Mouse (Mus musculus): ENCODE data around the gene Nipa2. TPM values are rescaled to one million over a fixed set of nuclear protein-coding genes. Genes with fewer than 3 reads are reported as not detected.
A peak's percentile ranks its signal among the peaks of the same experiment; 100 is the strongest.

The Nipa2 gene
- polyA plus RNA-seq, 1 experiment from 2014 or later = 44.9 TPM

GRCm38 (mm10) chr7:55974429-55974828 lies 12.2 kb upstream of the Nipa2 start:
- Histone ChIP-seq H3K9me3 (0 out of 2 replicates have a peak, but pooled peaks cover 2% of the 10 kb centered on the region), H3K36me3 (replicated peaks) (peaks cover 13% of the 10 kb centered on the region), H3K4me3 (no peak overlapping the region), H3K27ac (replicated peaks) (no peak overlapping the region), H3K4me1 (no peaks in the 10 kb centered on the region), H3K27me3 (replicated peaks; ENCODE audit: low read depth, poor library complexity, severe bottlenecking) (no peaks in the 10 kb centered on the region)
- WGBS = 92% methylated on average over 2 of the region's 2 CpGs
- no peak for DNase-seq (ENCODE audit: low spot score)

GRCm38 (mm10) chr7:55969415-55969814 lies 7.1 kb upstream of the Nipa2 start:
- H3K36me3 ChIP-seq (replicated peaks) = peaks cover 7% of the 10 kb centered on the region
- H3K9me3 ChIP-seq = 0 out of 2 replicates have a peak, but pooled peaks cover under 1% of the 10 kb centered on the region
- H3K27me3 ChIP-seq (replicated peaks; ENCODE audit: low read depth, poor library complexity, severe bottlenecking) = no peaks in the 10 kb centered on the region
- no peak overlapping the region for H3K27ac ChIP-seq (replicated peaks)
- H3K4me3 ChIP-seq = no peak overlapping the region
- 67% methylated on average over 1 of the region's 1 CpGs for WGBS
- peaks cover 19% of the 10 kb centered on the region for H3K4me1 ChIP-seq
- DNase-seq (ENCODE audit: low spot score) = no peak

DNA sequence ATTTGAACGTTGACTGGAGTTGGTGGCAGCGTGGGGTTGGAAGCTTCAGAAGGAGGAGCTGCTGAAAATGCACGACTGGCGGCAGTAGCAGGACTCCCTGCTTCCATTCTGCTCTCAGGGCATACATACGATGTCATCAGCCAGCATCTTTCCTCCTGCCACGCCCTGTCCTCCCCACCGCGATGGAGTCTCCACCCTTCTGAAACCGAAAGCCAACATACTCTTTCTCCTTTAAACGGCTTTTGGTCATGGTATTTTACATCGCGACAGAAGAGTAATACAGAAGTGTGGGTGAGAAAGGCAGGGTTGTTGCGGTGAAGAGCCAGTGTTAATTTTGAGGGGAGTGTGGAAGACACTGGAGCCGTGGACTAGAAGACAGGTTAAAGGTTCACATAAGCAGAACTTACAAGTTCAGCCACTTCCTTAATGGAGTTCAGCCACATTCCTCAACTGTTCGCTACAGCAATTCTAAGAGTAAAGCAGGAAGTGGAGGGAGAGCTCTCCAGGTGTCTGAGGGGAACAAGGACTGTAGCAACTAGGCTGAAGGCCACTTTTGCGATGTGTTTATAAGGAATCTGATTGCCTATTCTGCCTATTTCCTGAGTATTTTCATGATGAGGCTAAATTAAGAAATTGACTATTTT lies 6.1 kb upstream of the Nipa2 start:
- DNase-seq (ENCODE audit: low spot score) = no peak
- no peaks in the 10 kb centered on the region for H3K9me3 ChIP-seq
- peaks cover 19% of the 10 kb centered on the region for H3K4me1 ChIP-seq
- 41% methylated on average over 16 of the region's 16 CpGs for WGBS
- peak overlapping the region; percentile 37; the same call in 1 of the 2 replicates for H3K4me3 ChIP-seq
- H3K27ac ChIP-seq (replicated peaks) = no peak overlapping the region
- H3K36me3 ChIP-seq (replicated peaks) = no peaks in the 10 kb centered on the region
- H3K27me3 ChIP-seq (replicated peaks; ENCODE audit: low read depth, poor library complexity, severe bottlenecking) = no peaks in the 10 kb centered on the region

DNA sequence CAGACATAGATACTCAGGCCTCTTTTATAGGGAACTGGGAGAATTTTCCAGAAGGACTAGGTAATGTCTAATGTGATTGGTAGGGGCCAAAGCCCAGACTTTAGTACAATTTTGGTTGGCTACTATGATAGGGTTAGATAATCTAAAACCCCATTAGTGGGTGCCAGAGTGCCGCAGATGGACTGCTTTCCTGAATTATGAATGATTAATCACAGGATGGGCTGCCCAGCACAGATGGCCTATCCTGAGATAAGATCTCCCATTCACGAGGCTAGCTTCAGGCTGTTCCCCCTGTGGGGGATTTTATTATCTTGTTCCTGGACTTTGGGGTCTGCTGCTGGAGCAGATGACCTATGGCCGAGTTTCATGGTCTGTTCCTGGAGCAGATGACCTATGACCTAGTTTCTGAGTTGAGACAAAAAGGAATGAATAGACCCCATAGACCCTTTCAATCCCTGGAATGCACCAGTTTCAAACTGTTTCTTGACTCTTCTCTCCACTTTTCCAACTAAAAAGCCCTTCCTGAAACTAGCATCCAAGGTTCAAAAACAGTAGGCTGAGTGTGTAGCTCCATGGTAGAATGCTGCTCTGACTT lies 4.7 kb upstream of the Nipa2 start:
- Histone ChIP-seq H3K4me1 (peaks cover 26% of the 10 kb centered on the region), H3K27me3 (replicated peaks; ENCODE audit: low read depth, poor library complexity, severe bottlenecking) (no peaks in the 10 kb centered on the region), H3K4me3 (no peak overlapping the region), H3K36me3 (replicated peaks) (no peaks in the 10 kb centered on the region), H3K27ac (replicated peaks) (no peak overlapping the region), H3K9me3 (no peaks in the 10 kb centered on the region)
- DNase-seq (ENCODE audit: low spot score) = peak; percentile 9
- 29% methylated on average over 3 of the region's 3 CpGs for WGBS

- WGBS = 96% methylated on average over 1 of the region's 1 CpGs
- no peak overlapping the region for H3K27ac ChIP-seq (replicated peaks)
- H3K9me3 ChIP-seq = no peaks in the 10 kb centered on the region
- DNase-seq (ENCODE audit: low spot score) = no peak
- no peak overlapping the region for H3K4me3 ChIP-seq
- H3K4me1 ChIP-seq = peaks cover 15% of the 10 kb centered on the region
- H3K36me3 ChIP-seq (replicated peaks) = peaks cover 43% of the 10 kb centered on the region
- no peaks in the 10 kb centered on the region for H3K27me3 ChIP-seq (replicated peaks; ENCODE audit: low read depth, poor library complexity, severe bottlenecking)
Measured at GRCm38 (mm10) chr7:55960506-55960905, 1.8 kb downstream of the Nipa2 start.

GRCm38 (mm10) chr7:55959801-55960200 lies 2.5 kb downstream of the Nipa2 start:
- H3K4me3 ChIP-seq = no peak overlapping the region
- DNase-seq (ENCODE audit: low spot score) = no peak
- H3K9me3 ChIP-seq = peaks cover 5% of the 10 kb centered on the region; the same call in 1 of the 2 replicates
- peaks cover 50% of the 10 kb centered on the region for H3K36me3 ChIP-seq (replicated peaks)
- H3K4me1 ChIP-seq = peaks cover 15% of the 10 kb centered on the region
- 96% methylated on average over 3 of the region's 3 CpGs for WGBS
- H3K27ac ChIP-seq (replicated peaks) = no peak overlapping the region
- no peaks in the 10 kb centered on the region for H3K27me3 ChIP-seq (replicated peaks; ENCODE audit: low read depth, poor library complexity, severe bottlenecking)

GRCm38 (mm10) chr7:55957916-55958315 lies 4.4 kb downstream of the Nipa2 start:
- Histone ChIP-seq H3K4me1 (peaks cover 11% of the 10 kb centered on the region), H3K27me3 (replicated peaks; ENCODE audit: low read depth, poor library complexity, severe bottlenecking) (no peaks in the 10 kb centered on the region), H3K36me3 (replicated peaks) (peaks cover 62% of the 10 kb centered on the region), H3K27ac (replicated peaks) (no peak overlapping the region), H3K9me3 (peaks cover 12% of the 10 kb centered on the region; the same call in 1 of the 2 replicates), H3K4me3 (no peak overlapping the region)
- WGBS = 94% methylated on average over 4 of the region's 4 CpGs
- DNase-seq (ENCODE audit: low spot score) = no peak

GRCm38 (mm10) chr7:55957178-55957577 lies 5.1 kb downstream of the Nipa2 start:
- peaks cover 9% of the 10 kb centered on the region for H3K4me1 ChIP-seq
- H3K27me3 ChIP-seq (replicated peaks; ENCODE audit: low read depth, poor library complexity, severe bottlenecking) = no peaks in the 10 kb centered on the region
- no peak overlapping the region for H3K4me3 ChIP-seq
- DNase-seq (ENCODE audit: low spot score) = no peak
- 95% methylated on average over 3 of the region's 3 CpGs for WGBS
- H3K27ac ChIP-seq (replicated peaks) = no peak overlapping the region
- H3K9me3 ChIP-seq = peaks cover 12% of the 10 kb centered on the region; the same call in 1 of the 2 replicates
- peaks cover 62% of the 10 kb centered on the region for H3K36me3 ChIP-seq (replicated peaks)

DNA sequence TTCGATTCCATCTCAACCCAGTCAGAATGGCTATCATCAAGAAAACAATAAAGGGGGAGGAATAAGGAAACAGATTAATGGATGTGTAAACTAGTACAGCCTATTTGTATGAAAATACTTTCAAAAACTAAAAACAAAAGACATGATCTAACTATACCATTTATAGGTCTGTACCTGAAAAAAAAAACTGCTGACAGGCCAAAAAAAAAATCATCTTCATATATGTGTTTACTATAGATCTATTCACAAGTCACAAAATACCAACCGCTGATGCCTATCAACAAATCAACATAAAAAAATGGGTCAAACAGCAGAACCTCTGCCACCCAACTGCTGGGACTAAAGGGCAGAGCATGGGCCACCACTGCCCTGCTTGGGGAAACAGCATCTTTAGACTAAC lies 6.2 kb downstream of the Nipa2 start:
- 96% methylated on average over 2 of the region's 2 CpGs for WGBS
- no peak overlapping the region for H3K27ac ChIP-seq (replicated peaks)
- DNase-seq (ENCODE audit: low spot score) = no peak
- H3K9me3 ChIP-seq = peaks cover 12% of the 10 kb centered on the region; the same call in 1 of the 2 replicates
- H3K4me3 ChIP-seq = no peak overlapping the region
- H3K36me3 ChIP-seq (replicated peaks) = peaks cover 62% of the 10 kb centered on the region
- H3K27me3 ChIP-seq (replicated peaks; ENCODE audit: low read depth, poor library complexity, severe bottlenecking) = no peaks in the 10 kb centered on the region
- peaks cover 4% of the 10 kb centered on the region for H3K4me1 ChIP-seq

GRCm38 (mm10) chr7:55938341-55938740 lies 23.9 kb downstream of the Nipa2 start:
- no peak overlapping the region for H3K27ac ChIP-seq (replicated peaks)
- peaks cover 54% of the 10 kb centered on the region for H3K36me3 ChIP-seq (replicated peaks)
- no peak overlapping the region for H3K4me3 ChIP-seq
- no peaks in the 10 kb centered on the region for H3K4me1 ChIP-seq
- no peaks in the 10 kb centered on the region for H3K9me3 ChIP-seq
- no peaks in the 10 kb centered on the region for H3K27me3 ChIP-seq (replicated peaks; ENCODE audit: low read depth, poor library complexity, severe bottlenecking)
- WGBS = 90% methylated on average over 4 of the region's 4 CpGs
- no peak for DNase-seq (ENCODE audit: low spot score)

DNA sequence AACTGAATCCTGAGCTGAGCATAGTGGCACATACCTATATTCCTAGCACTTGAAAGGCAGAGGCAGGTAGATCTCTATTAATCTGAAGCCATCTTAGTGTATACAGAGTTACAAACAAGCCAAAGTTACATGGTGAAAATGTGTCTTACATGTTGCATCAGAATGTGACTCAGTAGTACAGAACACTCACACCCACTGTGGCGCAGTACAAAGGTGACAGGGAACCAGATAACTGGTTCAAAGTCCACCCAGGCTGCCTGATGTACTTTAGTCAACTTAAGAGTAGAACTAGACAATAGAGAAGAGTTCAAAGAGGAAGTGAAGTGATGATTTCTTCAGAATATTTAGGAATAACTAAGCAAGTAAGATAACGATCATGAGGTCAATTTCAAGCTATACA lies 27.3 kb downstream of the Nipa2 start:
- no peak for DNase-seq (ENCODE audit: low spot score)
- no peaks in the 10 kb centered on the region for H3K4me1 ChIP-seq
- no peak overlapping the region for H3K27ac ChIP-seq (replicated peaks)
- H3K4me3 ChIP-seq = no peak overlapping the region
- WGBS = 93% methylated on average over 2 of the region's 2 CpGs
- peaks cover 59% of the 10 kb centered on the region for H3K36me3 ChIP-seq (replicated peaks)
- no peaks in the 10 kb centered on the region for H3K27me3 ChIP-seq (replicated peaks; ENCODE audit: low read depth, poor library complexity, severe bottlenecking)
- no peaks in the 10 kb centered on the region for H3K9me3 ChIP-seq

- Histone ChIP-seq H3K9me3 (no peaks in the 10 kb centered on the region), H3K4me3 (no peak overlapping the region), H3K27ac (replicated peaks) (no peak overlapping the region), H3K27me3 (replicated peaks; ENCODE audit: low read depth, poor library complexity, severe bottlenecking) (no peaks in the 10 kb centered on the region), H3K36me3 (replicated peaks) (peaks cover 91% of the 10 kb centered on the region), H3K4me1 (no peaks in the 10 kb centered on the region)
- no peak for DNase-seq (ENCODE audit: low spot score)
- 85% methylated on average over 2 of the region's 2 CpGs for WGBS
Measured at GRCm38 (mm10) chr7:55928649-55929048, 33.6 kb downstream of the Nipa2 start.

GRCm38 (mm10) chr7:55927262-55927661 lies 35.0 kb downstream of the Nipa2 start:
- Histone ChIP-seq H3K27me3 (replicated peaks; ENCODE audit: low read depth, poor library complexity, severe bottlenecking) (no peaks in the 10 kb centered on the region), H3K27ac (replicated peaks) (no peak overlapping the region), H3K4me1 (no peaks in the 10 kb centered on the region), H3K36me3 (replicated peaks) (peaks cover 94% of the 10 kb centered on the region), H3K4me3 (no peak overlapping the region), H3K9me3 (no peaks in the 10 kb centered on the region)
- no peak for DNase-seq (ENCODE audit: low spot score)
- 93% methylated on average over 4 of the region's 4 CpGs for WGBS

Data from embryonic facial prominence, embryonic 10.5 days (tissue).